Mouse (Mus musculus): ENCODE measurements around the gene Uba3. TPM values are rescaled to one million over a fixed set of nuclear protein-coding genes. Genes with fewer than 3 reads are reported as not detected.

The Uba3 gene
- total RNA-seq (2014; fragmentation: Nextera tagmentation) (35.8 and 36.8 TPM in 2 replicates), total RNA-seq (2017) (54.7 and 64.6 TPM in 2 replicates)

GRCm38 (mm10) chr6:97205439-97205885, at the start of gene Uba3:
Gene Uba3, minus strand, starts transcription at chr6:97205647.
- peak; percentile 95 for ATAC-seq (replicated peaks; ENCODE audit: poor library complexity, severe bottlenecking)

- no peak for ATAC-seq (replicated peaks; ENCODE audit: poor library complexity, severe bottlenecking)
Observed at GRCm38 (mm10) chr6:97252711-97253221, 47.3 kb upstream of the Uba3 start, which contains the start of gene Lmod3. Gene Lmod3, minus strand, starts transcription at chr6:97252759.

- ATAC-seq (replicated peaks; ENCODE audit: poor library complexity, severe bottlenecking), result peak; percentile 52
Observed at GRCm38 (mm10) chr6:97252086-97252485, 46.6 kb upstream of the Uba3 start.

GRCm38 (mm10) chr6:97250966-97251365, 45.5 kb upstream of the Uba3 start:
- peak; percentile 89 for ATAC-seq (replicated peaks; ENCODE audit: poor library complexity, severe bottlenecking)

- no peak for ATAC-seq (replicated peaks; ENCODE audit: poor library complexity, severe bottlenecking)
Observed at GRCm38 (mm10) chr6:97245200-97245599, 39.8 kb upstream of the Uba3 start.

GRCm38 (mm10) chr6:97242522-97242921, 37.1 kb upstream of the Uba3 start:
- no peak for ATAC-seq (replicated peaks; ENCODE audit: poor library complexity, severe bottlenecking)

- no peak for ATAC-seq (replicated peaks; ENCODE audit: poor library complexity, severe bottlenecking)
Observed at GRCm38 (mm10) chr6:97240092-97240491, 34.6 kb upstream of the Uba3 start.

- no peak for ATAC-seq (replicated peaks; ENCODE audit: poor library complexity, severe bottlenecking)
Observed at GRCm38 (mm10) chr6:97239360-97239759, 33.9 kb upstream of the Uba3 start.

GRCm38 (mm10) chr6:97236088-97236487, 30.6 kb upstream of the Uba3 start:
- no peak for ATAC-seq (replicated peaks; ENCODE audit: poor library complexity, severe bottlenecking)

- peak; percentile 86 for ATAC-seq (replicated peaks; ENCODE audit: poor library complexity, severe bottlenecking)
Observed at GRCm38 (mm10) chr6:97234911-97235668, 29.6 kb upstream of the Uba3 start.

GRCm38 (mm10) chr6:97227067-97227847, 21.8 kb upstream of the Uba3 start:
- no peak for ATAC-seq (replicated peaks; ENCODE audit: poor library complexity, severe bottlenecking)

GRCm38 (mm10) chr6:97226083-97226491, 20.6 kb upstream of the Uba3 start:
- ATAC-seq (replicated peaks; ENCODE audit: poor library complexity, severe bottlenecking), result no peak

- no peak for ATAC-seq (replicated peaks; ENCODE audit: poor library complexity, severe bottlenecking)
Observed at GRCm38 (mm10) chr6:97224505-97224904, 19.1 kb upstream of the Uba3 start.

- ATAC-seq (replicated peaks; ENCODE audit: poor library complexity, severe bottlenecking), result no peak
Observed at GRCm38 (mm10) chr6:97223566-97223965, 18.1 kb upstream of the Uba3 start.

- ATAC-seq (replicated peaks; ENCODE audit: poor library complexity, severe bottlenecking), result peak; percentile 31; the same call in 1 of the 2 replicates
Observed at GRCm38 (mm10) chr6:97222931-97223467, 17.6 kb upstream of the Uba3 start.

- ATAC-seq (replicated peaks; ENCODE audit: poor library complexity, severe bottlenecking), result peak; percentile 51
Observed at GRCm38 (mm10) chr6:97222321-97222720, 16.9 kb upstream of the Uba3 start.

GRCm38 (mm10) chr6:97221205-97222025, 16.0 kb upstream of the Uba3 start:
- ATAC-seq (replicated peaks; ENCODE audit: poor library complexity, severe bottlenecking), result peak; percentile 24

GRCm38 (mm10) chr6:97220672-97221071, 15.2 kb upstream of the Uba3 start:
- no peak for ATAC-seq (replicated peaks; ENCODE audit: poor library complexity, severe bottlenecking)

- no peak for ATAC-seq (replicated peaks; ENCODE audit: poor library complexity, severe bottlenecking)
Observed at GRCm38 (mm10) chr6:97216154-97216821, 10.8 kb upstream of the Uba3 start.
